Mouse (Mus musculus): Measurements from ENCODE around the gene Cmtm5.
"Not testable (repeated sequence)": the region's sequence is repeated elsewhere in the genome, so short reads cannot be mapped to it uniquely, and the experiment has no call there.

Gene Cmtm5

DNA sequence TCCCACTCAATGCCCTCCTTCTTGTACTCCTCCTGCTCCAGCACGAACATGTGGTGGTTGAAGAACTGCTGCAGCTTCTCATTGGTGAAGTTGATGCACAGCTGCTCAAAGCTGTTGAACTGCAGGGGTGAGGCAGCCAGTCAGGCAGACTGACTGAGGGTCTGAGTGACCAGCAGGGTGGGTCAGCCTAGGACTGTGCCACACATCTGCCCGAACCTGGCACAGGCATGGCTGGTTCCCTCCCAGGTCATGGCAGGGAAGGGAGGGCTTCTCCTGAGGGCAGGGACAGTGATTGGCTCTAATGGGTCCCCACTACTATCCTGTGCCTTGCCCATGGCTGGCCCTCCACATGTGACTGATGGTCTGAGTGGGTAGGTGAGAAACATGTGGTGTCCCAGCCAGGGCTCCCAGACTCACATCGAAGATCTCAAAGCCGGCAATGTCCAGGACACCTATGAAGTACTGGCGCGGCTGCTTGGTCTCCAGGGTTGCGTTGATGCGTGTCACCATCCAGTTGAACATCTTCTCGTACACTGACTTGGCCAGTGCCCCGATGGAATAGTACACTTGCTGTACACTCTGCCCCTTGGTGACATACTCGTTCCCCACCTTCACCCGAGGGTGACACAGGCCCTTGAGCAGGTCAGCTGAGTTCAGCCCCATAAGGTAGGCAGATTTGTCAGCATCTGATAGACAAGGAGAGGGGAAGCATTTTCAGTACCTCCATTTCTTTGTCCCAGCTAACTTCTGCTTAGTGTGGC lies 24.0 kb downstream of the Cmtm5 start:
- not testable (repeated sequence) for DNase-seq (ENCODE audit: low spot score)

DNA sequence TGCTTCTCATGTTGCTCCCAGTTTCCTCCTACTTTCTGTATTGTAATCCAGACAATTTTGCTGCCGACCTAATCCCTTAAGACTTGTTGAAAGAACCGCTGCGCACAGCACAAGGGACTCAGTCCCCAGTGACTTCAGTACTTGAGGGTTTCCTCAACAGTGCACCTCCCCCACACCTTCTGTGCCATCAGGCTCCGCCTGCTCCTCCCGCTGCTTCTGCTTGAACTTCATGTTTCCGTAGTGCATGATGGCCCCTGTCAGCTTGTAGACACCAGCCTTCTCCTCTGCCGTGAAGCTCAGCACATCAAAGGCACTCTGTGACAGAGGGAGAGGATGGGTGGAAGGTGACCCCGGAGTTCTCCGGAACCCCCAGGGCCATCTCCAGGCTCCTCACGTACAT lies 24.7 kb downstream of the Cmtm5 start:
- peak; percentile 38 for DNase-seq (ENCODE audit: low spot score)

DNA sequence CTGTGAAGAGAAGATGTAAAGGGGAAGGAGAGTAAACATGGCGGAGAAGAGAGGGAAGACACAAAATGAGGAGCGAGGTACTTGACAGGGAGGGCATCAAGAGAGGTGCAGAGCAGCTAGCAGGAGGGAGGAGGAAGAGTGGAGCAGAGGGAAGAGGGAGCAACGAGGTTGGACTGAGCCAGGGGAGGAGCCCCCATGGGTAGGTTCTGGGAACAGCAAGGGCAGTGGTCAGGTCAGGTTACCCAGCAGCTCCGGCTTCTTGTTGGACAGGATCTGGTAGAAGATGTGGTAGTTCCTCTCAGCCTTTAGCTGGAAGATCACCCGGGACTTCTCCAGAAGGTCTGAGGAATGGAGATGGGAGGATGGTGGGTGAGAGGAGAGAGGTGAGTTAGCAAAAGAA lies 25.4 kb downstream of the Cmtm5 start:
- DNase-seq (ENCODE audit: low spot score), result no peak

DNA sequence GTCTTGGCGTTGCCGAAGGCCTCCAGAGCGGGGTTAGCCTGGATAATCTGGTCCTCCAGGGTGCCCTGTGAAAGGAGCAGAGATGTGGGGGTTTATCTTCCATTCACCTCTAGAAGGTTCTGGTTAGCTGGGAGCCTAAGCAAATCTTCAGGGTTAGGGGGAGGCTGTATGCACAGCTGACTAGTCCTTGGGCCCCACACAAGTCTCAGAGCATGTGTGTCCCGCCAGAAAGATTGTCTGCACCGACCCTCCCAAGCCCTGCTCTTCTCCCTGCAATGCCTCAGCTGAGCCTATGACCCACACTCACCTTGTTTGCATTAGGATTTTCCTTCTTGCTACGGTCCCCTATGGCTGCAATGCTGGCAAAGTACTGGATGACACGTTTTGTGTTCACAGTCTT lies 26.7 kb downstream of the Cmtm5 start:
- DNase-seq (ENCODE audit: low spot score), result no peak

DNA sequence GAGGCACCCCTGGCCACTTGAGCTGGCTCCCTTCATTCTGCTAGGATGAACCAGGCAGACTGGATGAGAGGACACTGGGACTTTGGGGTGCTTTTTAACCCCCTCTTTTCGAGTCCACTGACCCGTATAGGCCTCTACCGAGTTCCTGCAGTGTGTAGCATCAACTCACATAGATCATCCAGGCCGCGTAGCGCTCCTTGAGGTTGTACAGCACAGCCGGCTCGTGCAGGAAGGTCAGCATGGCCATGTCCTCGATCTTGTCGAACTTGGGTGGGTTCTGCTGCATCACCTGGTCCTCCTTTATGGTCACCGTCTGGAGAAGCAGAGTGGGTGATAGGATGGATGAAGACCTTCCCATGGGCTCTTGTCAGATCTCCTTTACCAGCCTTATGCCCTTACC lies 27.7 kb downstream of the Cmtm5 start:
- no peak for DNase-seq (ENCODE audit: low spot score)

DNA sequence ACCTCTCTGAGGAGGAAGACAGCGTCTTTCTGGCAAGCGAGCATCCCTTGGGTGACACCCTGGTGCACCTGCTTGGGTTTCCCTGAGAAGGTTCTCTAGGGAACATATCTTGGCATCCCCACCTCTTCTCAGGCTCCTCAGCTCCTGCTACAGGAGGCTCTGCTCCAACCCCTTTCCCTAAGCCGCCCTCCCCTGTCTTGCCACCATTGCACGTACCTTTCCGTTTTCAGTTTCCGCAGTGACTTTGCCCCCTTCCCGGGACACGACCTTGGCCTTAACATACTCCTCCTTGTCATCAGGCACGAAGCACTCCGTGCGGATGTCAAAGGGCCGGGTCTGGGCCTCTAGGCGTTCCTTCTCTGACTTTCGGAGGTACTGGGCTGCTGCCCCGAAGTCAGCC lies 29.0 kb downstream of the Cmtm5 start:
- no peak for DNase-seq (ENCODE audit: low spot score)

DNA sequence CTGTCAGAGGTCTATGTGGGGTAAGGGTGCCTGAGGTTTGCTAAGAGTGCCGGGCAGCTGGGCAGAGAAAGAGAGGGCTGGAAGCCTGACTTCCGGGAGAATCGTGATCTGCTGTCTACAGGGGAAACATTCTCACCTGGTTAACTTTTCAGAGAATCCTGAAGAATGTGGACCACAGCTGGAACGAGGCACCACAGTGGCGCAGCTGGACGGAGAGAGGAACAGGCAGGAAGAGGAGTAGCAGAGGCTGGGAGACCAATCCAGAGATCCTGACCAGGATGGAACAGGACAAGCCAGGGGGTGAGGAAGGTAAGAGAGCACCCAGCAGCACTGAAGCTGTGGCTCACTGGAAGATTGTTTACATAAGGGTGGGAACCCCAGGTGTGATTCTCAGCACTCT lies 29.6 kb downstream of the Cmtm5 start:
- DNase-seq (ENCODE audit: low spot score), result no peak

DNA sequence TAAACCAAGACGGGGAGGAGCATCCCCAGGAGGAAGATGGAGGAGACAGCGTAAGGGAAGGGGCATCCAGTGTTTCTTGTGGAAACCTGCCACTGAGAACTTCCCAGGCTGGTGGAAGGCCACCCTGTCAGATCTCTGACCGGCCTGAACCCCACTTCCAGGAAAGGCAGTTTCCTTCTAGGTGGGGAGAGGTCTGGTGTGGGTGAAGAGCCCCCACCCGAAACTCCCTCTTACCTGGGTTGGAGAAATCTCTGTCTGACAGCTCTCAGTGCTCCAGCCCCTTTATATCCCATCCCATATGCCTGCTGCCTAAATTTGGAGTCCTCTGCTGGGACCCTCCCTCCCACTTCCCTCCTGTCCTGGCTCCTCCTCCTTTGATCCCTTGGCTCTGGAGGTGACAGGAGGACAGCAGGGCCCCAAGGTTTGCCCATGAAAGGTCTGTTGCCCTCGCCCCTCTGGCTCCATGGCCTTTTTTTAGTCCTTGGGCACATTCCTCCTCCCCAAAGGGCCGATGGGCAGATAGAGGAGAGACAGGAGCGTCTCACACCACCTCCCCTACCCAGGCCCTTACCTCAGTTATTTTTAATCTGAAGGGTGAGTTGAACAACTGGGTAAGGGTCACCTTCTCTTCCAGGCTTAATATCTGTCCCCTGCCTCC lies 30.4 kb downstream of the Cmtm5 start, which contains the start of gene Myh6:
Myh6 (minus strand) TSS at position 608 of the 658 bp plus-strand sequence.
- DNase-seq (ENCODE audit: low spot score), result no peak

DNA sequence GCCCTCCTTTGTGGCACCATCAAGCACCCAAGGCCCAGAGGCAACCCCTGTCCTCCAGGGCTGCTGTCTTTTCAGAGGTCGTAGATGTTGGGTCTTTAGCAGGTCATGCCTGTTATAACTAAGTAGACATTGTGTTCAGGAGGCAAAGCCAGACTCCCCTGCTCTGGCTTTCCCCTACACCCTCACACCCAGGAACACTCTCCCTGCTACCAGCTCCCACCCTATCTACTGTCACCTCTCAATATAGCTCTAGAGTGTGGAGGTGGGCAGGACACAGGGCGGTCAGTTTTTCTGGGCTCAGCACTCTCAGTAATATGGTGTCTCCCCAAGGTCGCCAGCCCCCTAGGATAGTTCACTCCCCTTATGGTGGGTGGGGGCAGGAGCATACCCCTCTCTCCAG lies 31.8 kb downstream of the Cmtm5 start:
- no peak for DNase-seq (ENCODE audit: low spot score)

DNA sequence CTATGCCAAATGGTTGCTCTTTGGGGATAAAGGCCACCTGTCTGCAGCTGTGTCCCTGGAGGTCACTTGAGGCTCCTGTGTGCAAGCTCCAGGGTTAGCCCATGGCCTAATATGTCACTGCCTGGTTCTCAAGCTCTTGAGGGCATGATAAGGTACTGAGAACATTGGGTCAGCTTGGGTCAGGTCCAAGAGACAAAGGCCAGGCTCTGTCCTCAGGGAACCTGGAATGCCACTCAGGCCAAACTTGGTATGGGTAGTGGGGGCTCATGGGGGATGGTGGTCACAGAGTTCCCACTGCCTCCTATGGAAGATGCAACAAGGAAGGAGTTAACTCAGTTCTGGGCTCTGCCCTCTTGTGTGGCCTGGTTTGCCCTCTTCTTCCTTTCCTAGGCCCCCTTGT lies 32.3 kb downstream of the Cmtm5 start:
- DNase-seq (ENCODE audit: low spot score), result no peak

DNA sequence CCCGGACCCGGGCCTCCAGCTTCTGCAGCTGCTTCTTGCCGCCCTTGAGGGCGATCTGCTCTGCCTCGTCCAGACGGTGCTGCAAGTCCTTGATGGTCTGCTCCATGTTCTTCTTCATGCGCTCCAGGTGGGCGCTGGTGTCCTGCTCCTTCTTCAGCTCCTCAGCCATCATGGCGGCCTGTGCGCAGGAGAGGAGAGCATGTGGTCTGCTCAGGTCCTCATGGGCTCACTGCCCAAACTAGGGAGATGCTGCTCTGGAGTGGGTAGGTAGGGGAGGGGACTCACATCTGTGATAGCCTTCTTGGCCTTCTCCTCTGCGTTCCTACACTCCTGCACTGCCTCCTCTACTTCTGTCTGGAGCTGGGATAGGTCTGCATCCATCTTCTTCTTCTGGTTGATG lies 36.7 kb downstream of the Cmtm5 start:
- DNase-seq (ENCODE audit: low spot score), result not testable (repeated sequence)

DNA sequence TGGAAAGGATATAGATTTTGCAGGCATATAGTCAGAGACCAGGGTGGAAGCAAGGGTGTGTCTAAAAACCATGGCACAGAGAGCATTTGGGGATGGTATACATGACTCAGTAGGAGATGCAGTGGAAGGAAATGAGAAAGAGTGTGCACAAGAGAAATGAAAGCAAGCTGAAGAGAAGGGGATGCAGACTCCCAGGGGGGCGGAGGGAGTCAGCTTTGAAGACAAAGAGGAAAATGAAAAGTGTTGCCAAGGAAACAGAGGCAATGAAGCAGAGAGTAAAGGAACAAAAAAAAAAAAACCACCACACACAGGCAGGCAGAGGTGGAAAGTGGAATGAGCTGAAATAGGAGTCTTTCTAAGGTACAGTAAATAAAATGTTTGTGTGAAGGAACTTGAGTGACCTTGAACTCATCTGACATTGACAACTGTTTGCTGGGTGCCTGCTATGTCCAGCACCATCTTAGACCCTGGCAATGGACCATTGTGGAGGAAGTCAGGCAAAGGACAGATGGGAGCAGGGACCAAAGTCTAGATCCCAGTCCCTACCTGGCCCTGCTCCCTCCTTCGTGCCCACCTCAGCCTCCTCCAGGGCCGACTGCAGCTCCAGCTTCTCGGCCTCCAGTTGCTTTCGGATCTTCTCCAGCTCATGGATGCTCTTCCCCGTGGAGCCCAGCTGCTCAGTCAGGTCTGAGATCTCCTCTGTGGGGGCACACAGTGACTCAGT lies 38.2 kb downstream of the Cmtm5 start:
- DNase-seq (ENCODE audit: low spot score), result no peak

DNA sequence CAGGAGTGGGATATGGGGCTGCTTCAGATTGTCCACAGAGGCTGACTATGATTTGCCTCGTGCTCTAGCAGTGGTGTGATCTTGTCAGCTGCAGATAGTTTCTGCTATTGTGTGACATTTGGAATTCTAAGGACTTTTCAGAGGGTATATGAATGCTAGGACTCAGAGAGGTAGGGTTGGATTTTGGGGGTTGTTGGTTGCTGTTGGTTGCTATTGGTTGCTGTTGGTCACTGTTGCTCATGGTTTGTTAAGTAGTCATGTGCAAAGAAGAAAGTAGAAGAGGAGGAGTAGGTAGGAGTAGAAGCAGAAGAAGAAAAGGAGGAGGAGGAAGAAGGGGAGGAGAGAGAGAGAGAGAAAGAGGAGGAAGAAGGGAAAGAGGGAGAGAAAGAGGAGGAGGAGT lies 40.6 kb downstream of the Cmtm5 start, which contains the start of gene Gm17428:
Gm17428 (plus strand) TSS at position 301 of the 400 bp plus-strand sequence.
- DNase-seq (ENCODE audit: low spot score), result no peak

DNA sequence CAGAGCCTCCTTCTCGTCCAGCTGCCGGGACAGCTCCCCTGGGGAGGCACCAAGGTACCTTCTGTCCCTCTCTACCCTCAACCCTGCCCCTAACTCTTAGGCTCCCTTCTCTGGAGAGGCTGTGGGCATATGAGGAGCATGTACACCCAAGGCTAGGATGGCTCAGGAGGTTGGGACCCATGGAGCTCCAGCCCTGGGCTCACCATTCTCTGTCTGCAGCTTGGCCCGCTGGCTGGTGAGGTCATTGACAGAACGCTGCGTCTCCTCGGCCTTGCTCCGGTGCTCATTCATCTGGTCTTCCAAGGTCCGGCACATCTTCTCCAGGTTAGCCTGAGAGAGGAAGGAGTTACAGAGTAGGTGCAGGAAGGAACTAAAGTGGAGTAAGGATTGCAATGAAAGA lies 42.6 kb downstream of the Cmtm5 start:
- DNase-seq (ENCODE audit: low spot score), result no peak

DNA sequence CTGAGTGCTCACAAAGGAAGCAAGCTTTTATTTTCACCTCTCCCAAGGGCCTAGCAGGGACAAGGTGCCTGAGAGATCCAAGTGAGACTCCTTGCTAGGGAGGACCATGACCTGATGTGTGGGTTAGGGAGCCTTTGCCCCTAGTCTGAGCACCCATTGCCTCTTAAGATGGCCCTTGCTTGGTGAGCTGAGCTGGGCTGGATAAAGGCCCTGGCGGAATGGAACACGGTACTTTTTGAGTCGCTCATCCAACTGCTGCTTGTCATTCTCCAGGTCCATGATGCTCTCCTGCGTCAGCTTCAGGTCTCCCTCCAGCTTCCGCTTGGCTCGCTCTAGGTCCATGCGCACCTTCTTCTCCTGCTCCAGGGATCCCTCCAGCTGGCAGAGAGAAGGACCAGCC lies 45.9 kb downstream of the Cmtm5 start:
- DNase-seq (ENCODE audit: low spot score), result no peak

DNA sequence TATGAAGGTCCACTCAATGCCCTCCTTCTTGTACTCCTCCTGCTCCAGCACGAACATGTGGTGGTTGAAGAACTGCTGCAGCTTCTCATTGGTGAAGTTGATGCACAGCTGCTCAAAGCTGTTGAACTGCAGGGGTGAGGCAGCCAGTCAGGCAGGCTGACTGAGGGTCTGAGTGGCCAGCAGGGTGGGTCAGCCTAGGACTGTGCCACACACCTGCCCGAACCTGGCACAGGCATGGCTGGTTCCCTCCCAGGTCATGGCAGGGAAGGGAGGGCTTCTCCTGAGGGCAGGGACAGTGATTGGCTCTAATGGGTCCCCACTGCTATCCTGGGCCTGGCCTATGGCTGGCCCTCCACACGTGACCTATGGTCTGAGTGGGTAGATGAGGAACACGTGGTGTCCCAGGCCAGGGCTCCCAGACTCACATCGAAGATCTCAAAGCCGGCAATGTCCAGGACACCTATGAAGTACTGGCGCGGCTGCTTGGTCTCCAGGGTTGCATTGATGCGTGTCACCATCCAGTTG lies 52.4 kb downstream of the Cmtm5 start:
- not testable (repeated sequence) for DNase-seq (ENCODE audit: low spot score)

Measured in layer of hippocampus, adult 11-12 months (tissue).